Mouse (Mus musculus) kidney, adult 2 months (tissue): ENCODE data around the gene Pdzd2.

Experiments used
- CTCF ChIP-seq: fragments of 200-500 bp; conservative IDR thresholded peaks from 2 replicates; pipeline ENCODE4 v1.5.1; 2011; ENCODE audit warnings: low read depth, mild to moderate bottlenecking, control low read depth, low read length, moderate library complexity, mixed read lengths; ENCODE audit not compliant: insufficient read depth, insufficient read length
- POLR2A ChIP-seq: fragments of 200-500 bp; IDR thresholded peaks from one replicate; pipeline ENCODE4 v1.6.1; 2011; ENCODE audit warnings: low read depth, low read length, control low read depth

DNA sequence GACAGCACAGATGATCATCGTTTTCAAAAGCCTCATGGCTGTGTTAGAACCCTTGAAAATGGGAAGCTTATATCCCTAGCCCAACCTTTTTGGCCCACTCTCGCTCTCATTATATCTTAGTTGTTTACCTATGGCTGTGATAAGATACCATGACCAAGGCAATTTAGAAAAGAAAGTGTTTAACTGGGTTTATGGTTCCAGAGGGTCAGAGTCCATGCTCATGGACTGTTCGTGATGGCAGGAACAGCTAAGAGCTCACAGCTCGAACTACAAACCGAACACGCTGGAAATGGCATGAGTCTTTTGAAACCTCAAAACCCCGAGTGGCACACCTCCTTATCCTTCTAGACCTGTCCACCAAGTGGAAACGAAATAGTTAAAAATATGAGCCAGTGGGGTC, 11.2 kb upstream of the Pdzd2 start:
- no peak for TF ChIP-seq POLR2A
- TF ChIP-seq CTCF = no peak
